Mouse (Mus musculus) megakaryocyte, embryonic 14.5 days (primary cell): ENCODE results near the gene Dnajc27.

Experiments
- FLI1 ChIP-seq: IDR thresholded peaks from 2 replicates; pipeline ENCODE4 v1.6.1; 2012; ENCODE audit warnings: low read length, inconsistent platforms, mixed read lengths
- GATA1 ChIP-seq: IDR thresholded peaks from 3 replicates; pipeline ENCODE4 v1.6.1; 2012; ENCODE audit warnings: mixed read lengths, low read length, inconsistent platforms, borderline replicate concordance

DNA sequence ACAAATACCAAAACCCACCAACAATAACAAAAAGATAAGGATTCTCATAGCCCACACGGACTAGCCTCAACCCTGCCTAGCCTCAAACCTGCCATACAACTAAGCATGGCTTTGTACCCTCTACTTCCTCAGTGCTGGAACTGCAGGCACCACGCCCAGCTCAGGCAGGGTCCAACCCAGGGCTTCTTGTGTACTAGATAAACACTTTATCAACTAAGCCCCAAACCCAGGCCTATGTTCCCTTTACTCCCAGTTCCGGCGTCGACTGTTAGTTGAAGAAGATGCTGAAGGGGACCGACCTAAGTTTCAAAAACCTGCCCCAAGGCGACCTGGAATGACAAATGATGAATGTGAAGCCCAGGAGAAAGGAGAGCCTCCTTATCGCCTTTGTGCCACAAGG is 16.4 kb upstream of the Dnajc27 start:
- TF ChIP-seq GATA1: no peak
- TF ChIP-seq FLI1: no peak
